Mouse (Mus musculus): Measurements from ENCODE around the gene Rnft2.

DNA sequence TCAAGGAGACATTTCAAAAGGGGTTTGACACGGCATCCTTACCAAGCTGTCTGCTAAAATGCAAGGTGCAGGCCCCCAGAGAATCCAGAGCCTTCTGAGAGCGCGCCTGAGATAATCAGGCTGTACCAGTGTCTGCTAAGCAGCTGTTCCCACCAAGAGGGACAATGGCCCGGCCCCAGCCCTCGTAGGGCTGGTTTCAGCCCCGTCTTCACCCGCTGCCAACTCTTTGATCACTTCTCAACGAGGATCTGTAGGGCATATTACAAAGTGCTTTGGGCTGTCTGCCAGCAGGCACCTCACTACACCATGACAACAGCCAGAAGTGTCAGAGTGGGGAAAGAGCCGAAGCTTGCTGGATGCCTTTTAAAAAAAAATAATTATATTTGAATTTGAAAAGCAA is 29.6 kb upstream of the Rnft2 start:
- no peak for TF ChIP-seq POLR2A (IDR thresholded peaks at IDR 0.05; ENCODE audit: control insufficient read depth, low read depth, low read length)
- no peak for TF ChIP-seq CTCF (IDR thresholded peaks at IDR 0.05; ENCODE audit: control insufficient read depth, insufficient read depth, insufficient replicate concordance, low read depth, low read length)
